Mouse (Mus musculus): ENCODE measurements around the gene Tbxas1. TPM values are rescaled to one million over a fixed set of nuclear protein-coding genes. Genes with fewer than 3 reads are reported as not detected.

Gene Tbxas1
- total RNA-seq, 2 experiments from 2014 or later = 0.92 to 1.9 TPM

GRCm38 (mm10) chr6:39124719-39125118 is 249.5 kb downstream of the Tbxas1 start:
- no peak for DNase-seq

- DNase-seq = no peak
Observed at GRCm38 (mm10) chr6:39131480-39131879, 256.3 kb downstream of the Tbxas1 start.

GRCm38 (mm10) chr6:39132556-39132955 is 257.4 kb downstream of the Tbxas1 start:
- no peak for DNase-seq

Other genes with a start within 250 kb of the Tbxas1 start
- under 1 TPM; 0.14 to 0.54 TPM for gene Klrg2, start 238.2 kb upstream of the Tbxas1 start, total RNA-seq (2021)
- 1 to 10 TPM; 1.2 TPM for gene Clec2l, start 212.3 kb upstream of the Tbxas1 start, total RNA-seq (2021)
- 10 to 100 TPM; 45.1 to 46.0 TPM for gene Hipk2, start 761 bp downstream of the Tbxas1 start, total RNA-seq (2021)
- gene Parp12, start 242.9 kb downstream of the Tbxas1 start, total RNA-seq (2021) = 1 to 10 TPM; 5.9 to 6.6 TPM

Data from gastrocnemius, postnatal 10 days (tissue).